Mouse (Mus musculus): Measurements from ENCODE around the gene Lrrc42.

Gene Lrrc42

GRCm38 (mm10) chr4:107249471-107249870, 3.9 kb downstream of the Lrrc42 start:
- DNase-seq (ENCODE audit: low read depth, low spot score) = peak; percentile 66

DNA sequence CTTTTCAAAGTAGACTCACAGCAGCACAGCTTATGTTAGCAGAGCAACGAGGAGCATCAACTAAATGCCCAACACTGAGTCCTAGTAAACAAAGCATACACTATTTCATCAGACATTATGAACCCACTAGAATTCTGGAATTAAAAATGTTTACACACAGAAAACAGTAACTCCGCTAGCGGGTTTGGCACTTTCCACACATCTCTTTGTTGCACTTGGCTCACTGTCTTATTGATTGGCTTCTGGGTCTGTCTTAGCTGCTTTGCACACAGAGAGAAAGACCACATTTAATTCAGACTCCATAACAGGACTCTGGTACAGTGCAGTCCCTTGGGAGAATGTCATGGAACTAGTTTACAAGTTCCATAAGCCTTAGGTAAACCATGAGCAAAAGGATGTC, 5.3 kb downstream of the Lrrc42 start:
- peak; percentile 11 for DNase-seq (ENCODE audit: low read depth, low spot score)

DNA sequence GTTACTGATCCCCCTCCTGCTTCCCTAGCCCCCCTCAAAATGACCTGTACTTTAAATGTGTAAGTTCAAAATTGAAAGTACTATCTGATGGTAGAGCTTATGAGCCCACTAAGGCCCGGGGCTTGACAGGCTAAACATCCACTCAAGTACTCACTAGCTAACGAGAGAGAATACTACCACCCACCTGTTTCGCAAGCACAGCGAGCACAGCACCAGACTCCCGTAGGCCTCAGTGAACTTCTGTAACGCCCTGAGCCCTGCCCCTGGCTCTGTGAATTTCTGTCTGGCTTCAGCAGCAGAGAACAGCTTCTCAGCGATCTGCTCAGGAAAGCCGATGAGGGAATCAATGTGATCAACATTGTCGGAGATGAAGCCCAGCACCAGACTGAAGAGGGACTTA, 6.2 kb downstream of the Lrrc42 start:
- no peak for DNase-seq (ENCODE audit: low read depth, low spot score)

DNA sequence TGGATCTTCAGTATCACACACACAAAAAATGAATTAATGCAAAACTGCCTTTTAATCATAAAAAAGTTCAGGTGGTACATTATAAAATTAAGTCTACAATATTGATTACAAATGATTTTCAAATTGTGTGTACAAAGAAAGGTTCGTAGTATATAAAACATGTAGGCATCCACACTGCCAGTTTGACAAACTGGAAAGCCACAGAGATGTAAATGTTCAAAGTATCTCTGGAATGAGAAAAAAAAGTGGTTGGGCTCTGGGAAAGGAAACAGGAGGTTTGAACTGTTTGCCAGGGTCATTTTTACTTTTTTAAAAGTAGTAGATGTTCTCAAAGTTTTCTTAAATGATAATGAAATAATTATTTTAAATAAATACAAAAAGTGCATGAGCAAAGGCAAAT, 7.3 kb downstream of the Lrrc42 start:
- DNase-seq (ENCODE audit: low read depth, low spot score) = no peak

DNA sequence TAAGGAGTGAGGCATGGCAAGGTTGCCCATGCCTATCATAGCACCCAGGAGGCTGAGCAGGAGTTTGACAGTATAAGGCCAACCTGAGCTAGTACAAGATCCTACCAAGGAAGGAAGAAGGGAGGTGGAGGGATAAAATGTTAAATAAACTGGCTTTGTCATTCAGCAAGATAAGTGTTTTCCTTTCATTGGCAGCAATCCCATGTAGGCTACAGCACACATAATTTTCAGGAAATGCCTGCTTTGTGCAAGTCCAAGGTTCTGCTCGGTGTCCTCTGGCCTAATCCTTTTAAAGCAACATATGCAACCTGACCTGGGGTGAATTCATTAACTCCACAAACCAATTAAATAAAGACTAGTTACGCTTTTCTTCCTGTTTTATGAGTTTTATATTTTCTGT, 8.0 kb downstream of the Lrrc42 start:
- DNase-seq (ENCODE audit: low read depth, low spot score) = no peak

GRCm38 (mm10) chr4:107243365-107244333, 9.7 kb downstream of the Lrrc42 start:
- DNase-seq (ENCODE audit: low read depth, low spot score) = peak; percentile 22

- no peak for DNase-seq (ENCODE audit: low read depth, low spot score)
These were observed 13.1 kb downstream of the Lrrc42 start for GRCm38 (mm10) chr4:107240196-107240595.

DNA sequence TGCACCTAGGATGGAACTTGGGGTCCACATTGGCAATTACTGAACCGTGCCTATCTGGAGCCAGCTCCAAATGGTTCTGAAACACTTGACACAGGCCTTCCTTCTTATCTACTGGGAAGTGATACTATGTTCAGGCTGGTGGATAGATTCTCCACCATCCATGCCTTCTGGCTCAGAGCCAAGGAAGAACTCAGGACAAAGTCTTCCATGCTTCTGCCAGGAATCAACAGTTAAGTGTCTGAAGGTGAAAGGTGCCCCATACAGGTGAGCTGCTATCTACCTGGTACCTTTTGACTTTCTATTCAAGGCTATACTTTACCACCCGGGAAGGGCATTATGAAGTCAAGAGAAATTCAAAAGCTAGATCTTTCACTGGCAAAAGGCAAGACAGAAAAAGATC, 15.1 kb downstream of the Lrrc42 start:
- DNase-seq (ENCODE audit: low read depth, low spot score) = no peak

GRCm38 (mm10) chr4:107232219-107232618, 21.1 kb downstream of the Lrrc42 start:
- no peak for DNase-seq (ENCODE audit: low read depth, low spot score)

- no peak for DNase-seq (ENCODE audit: low read depth, low spot score)
These were observed 27.0 kb downstream of the Lrrc42 start for GRCm38 (mm10) chr4:107226313-107226712.

- DNase-seq (ENCODE audit: low read depth, low spot score) = peak; percentile 62
These were observed 29.8 kb downstream of the Lrrc42 start for GRCm38 (mm10) chr4:107223225-107224204.

DNA sequence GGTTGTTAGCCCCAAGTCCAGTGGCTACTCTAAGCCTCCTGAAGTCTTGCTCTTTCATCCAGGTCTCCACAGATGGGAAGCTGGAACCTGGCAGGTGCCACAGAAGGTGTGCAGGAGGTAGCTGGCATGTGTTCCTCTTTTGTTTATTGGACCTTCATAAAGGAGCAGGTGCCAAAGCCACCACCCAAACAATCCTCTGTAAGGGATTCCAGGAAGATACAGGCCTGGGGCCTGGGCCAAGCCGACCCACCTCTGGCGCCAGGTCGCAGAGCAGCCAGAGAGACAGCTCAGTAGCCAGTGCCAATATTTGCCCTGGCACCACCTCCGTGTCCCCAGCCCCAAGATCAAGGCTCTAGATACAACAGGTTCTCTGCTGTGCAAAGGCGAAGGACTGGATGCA, 31.8 kb downstream of the Lrrc42 start:
- no peak for DNase-seq (ENCODE audit: low read depth, low spot score)

DNA sequence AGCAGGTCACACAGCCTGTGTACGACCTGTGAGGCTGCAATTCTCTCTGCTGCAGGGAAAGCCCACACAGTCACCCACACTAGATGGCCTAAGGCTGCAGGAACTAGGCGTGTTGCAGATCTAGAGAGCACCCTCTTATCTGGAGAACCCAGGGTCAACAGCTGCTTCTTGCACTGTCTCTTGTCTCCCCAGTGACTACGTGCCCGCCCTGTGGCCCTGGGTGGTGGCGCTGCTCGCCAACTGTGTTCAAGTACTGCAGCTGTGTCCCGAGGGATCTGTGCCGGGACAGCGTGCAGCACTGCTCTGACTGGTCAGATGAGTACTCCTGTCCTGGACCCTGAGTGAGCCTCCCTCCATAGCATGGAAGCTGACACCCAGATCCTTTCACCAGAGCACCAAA, 35.8 kb downstream of the Lrrc42 start:
- no peak for DNase-seq (ENCODE audit: low read depth, low spot score)

DNA sequence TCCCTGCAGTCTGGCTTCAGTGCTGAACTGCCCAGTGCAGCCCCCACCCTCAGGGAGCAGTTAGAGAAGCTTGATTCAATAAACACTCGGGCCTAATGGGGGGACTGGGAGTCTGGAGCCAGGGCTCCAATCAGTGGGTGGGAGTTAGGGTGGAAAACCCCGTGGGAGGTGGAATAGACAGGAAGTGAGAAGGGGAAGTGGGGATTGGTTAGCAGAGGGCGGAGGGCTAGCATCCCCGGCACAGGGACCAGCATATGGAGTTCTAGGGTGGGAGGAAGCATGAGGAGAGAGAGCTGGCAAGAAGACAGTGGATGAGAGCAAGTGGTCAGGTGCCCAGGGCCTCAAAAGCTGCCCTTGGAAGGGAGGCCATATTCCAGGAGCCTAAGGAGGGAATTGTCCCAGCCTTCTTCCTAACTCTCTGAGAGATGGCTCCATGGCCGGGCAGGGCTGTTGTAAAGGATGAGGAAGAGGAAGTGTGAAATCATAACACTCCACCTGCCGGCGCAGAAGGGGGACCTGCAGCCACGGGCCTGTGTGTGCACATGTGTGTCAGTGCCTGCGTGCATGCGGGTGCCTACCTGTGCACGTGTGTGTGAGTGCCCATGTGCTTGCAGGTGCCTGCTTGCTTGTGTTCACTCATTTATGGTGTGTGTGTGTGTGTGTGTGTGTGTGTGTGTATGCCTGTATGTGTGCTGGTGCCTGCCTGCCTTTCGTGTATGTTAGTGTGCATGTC, 39.9 kb downstream of the Lrrc42 start:
- no peak for DNase-seq (ENCODE audit: low read depth, low spot score)

DNA sequence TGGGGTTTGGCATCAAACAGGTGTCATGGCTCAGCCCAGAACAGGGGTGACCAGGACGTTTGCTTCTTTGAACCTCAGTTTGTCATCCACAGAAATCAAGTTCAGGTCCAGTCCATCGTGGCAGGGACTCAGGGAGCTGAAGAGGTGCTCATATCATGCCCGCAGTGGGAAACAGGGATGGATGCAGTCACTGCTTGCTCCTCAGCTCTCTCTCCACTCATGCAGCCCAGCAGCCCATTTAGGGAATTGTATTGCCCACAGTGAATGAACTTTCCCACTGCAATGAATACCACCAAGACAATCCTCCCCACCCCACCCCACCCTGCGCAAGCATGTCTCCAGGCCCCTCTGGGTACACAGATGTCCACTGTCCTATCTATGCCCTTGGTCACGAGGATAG, 41.4 kb downstream of the Lrrc42 start:
- no peak for DNase-seq (ENCODE audit: low read depth, low spot score)

DNA sequence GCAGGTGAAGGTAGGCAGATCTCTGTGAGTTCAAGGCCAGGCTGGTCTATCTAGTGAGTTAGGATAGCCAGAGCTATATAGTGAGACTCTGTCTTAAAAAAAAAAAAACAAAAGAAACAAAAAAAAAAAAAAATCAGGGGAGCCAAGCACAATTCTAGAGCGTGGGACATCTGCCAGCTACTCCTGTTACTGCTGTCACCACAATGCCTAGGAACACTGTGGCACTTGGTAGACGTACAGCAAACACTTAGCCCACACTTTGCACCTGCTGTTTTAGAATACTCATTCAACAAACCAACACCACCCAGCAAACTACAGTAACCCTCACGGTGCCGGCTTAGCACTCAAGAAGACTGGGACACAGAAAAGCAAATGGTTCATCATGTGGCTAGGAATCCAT, 41.9 kb downstream of the Lrrc42 start:
- DNase-seq (ENCODE audit: low read depth, low spot score) = peak; percentile 64

DNA sequence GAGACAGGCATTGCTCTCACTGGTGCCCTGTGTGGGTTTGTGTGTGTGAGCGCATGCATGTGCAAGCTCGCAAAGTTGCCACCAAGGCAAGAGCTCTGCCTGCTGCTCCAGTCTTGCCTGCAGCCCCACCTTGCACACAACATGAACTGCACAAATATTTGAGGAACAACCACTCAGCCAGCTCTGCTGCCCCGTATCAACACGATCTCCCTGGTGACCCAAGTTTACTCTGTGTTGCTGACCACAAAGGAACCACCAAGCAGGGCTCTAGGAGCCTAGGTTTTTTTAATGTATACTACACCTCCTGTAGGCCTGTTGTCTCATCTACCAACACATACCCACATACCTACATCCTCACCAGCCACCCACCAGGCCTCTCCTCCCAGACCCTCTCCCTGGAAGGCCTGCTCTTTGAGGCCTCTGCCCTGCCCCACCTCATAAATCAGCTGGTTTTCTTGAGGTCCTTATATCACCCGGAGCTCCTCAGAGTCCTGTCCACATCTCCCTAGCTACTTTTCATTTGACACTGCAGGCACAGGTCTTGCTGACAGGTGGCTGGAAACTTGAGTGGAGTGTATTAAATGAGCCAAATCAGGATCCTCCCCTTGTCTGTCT, 42.7 kb downstream of the Lrrc42 start:
- DNase-seq (ENCODE audit: low read depth, low spot score) = no peak

GRCm38 (mm10) chr4:107208880-107209279, 44.5 kb downstream of the Lrrc42 start, which contains the start of gene Ldlrad1:
Ldlrad1 (plus strand) TSS chr4:107209180.
- DNase-seq (ENCODE audit: low read depth, low spot score) = no peak

DNA sequence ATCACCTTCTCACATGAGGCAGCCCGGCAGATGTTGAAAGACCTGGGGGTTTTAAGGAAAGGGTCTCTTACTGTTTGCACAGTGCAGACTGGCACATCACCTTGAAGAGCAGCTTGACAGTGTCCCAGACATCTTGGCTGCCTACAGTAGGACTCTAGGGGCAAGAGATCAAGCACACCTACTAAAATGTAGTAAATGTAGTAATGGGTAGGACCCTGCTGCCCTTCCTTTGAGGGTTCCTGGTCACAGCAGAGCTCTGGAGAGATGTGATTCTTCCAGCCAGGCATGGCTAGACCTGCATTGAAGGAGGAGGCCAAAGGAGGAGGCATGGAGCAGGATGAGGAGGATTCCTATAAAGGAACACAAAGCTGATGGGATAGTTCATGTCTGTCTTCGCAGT, 46.3 kb downstream of the Lrrc42 start:
- DNase-seq (ENCODE audit: low read depth, low spot score) = no peak

DNA sequence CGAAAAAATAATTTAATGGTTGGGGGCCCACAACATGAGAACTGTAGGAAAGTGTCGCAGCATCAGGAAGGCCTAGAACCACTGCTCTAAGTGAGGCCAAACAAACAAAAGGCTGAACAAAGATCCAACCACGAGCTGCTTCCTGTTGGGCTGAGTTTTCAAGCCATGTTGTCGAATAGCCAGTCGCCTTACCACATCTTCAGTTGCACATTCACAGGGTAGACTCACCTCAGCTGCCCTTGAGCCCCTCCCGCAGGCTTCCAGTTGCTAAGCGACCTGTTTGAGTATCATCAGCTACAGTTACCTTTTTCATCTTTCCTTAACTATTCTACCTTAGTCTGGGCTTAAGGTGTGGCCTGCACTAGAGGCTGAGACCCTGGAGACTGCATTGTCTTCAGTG, 50.3 kb downstream of the Lrrc42 start:
- DNase-seq (ENCODE audit: low read depth, low spot score) = no peak

- DNase-seq (ENCODE audit: low read depth, low spot score) = no peak
These were observed 51.6 kb downstream of the Lrrc42 start for GRCm38 (mm10) chr4:107201779-107202178.
